Mouse (Mus musculus) heart, postnatal 0 days (tissue): ENCODE data around the gene Zbtb16. TPM values are rescaled to one million over a fixed set of nuclear protein-coding genes. Genes with fewer than 3 reads are reported as not detected.
A peak's percentile ranks its signal among the peaks of the same experiment; 100 is the strongest.

Experiments used
- ATAC-seq: fragments of 200-750 bp; cut with Nextera tagmentation; 2 replicates; pipeline ENCODE4 v1.8.0; 2017; ENCODE audit warnings: low read depth, moderate number of reproducible peaks, moderate library complexity; ENCODE audit not compliant: insufficient read depth
- DNase-seq: peaks from one replicate; pipeline ENCODE4 v3.0.0-alpha.2; 2016; ENCODE audit warnings: low spot score
- H3K27ac ChIP-seq: fragments of 300-500 bp; sonication (generic); 2 replicates; pipeline ENCODE4 v1.5.1; 2014; ENCODE audit warnings: low read depth, mild to moderate bottlenecking
- H3K27me3 ChIP-seq: fragments of 300-500 bp; sonication (generic); 2 replicates; pipeline ENCODE4 v1.6.1; 2014; ENCODE audit warnings: low read length, mixed read lengths; ENCODE audit not compliant: control insufficient read depth, insufficient read depth
- H3K36me3 ChIP-seq: fragments of 300-500 bp; sonication (generic); replicated peaks from 2 replicates; pipeline ENCODE4 v1.6.1; 2014; ENCODE audit warnings: low read length, mixed read lengths; ENCODE audit not compliant: control insufficient read depth, insufficient read depth
- H3K4me1 ChIP-seq: fragments of 300-500 bp; sonication (generic); 2 replicates; pipeline ENCODE4 v1.6.1; 2014; ENCODE audit warnings: antibody characterized with exemption; ENCODE audit not compliant: control insufficient read depth, insufficient read depth
- H3K4me2 ChIP-seq: fragments of 300-500 bp; sonication (generic); 2 replicates; pipeline ENCODE4 v1.6.1; 2014; ENCODE audit warnings: low read depth, mild to moderate bottlenecking, low read length, moderate library complexity
- H3K4me3 ChIP-seq: fragments of 300-500 bp; sonication (generic); 2 replicates; pipeline ENCODE4 v1.5.1; 2014; ENCODE audit warnings: low read depth, low read length
- H3K9ac ChIP-seq: fragments of 300-500 bp; sonication (generic); replicated peaks from 2 replicates; pipeline ENCODE4 v1.6.1; 2014; ENCODE audit warnings: low read depth, low read length, mixed read lengths
- H3K9me3 ChIP-seq: fragments of 300-500 bp; sonication (generic); replicated peaks from 2 replicates; pipeline ENCODE4 v1.6.1; 2016; ENCODE audit warnings: low read length; ENCODE audit not compliant: control insufficient read depth
- CTCF ChIP-seq: IDR thresholded peaks from 2 replicates; pipeline ENCODE4 v1.5.1; 2016; ENCODE audit warnings: antibody characterized with exemption, control low read depth, low read depth
- EP300 ChIP-seq: IDR thresholded peaks from 2 replicates; pipeline ENCODE4 v1.6.1; 2016; ENCODE audit warnings: antibody characterized with exemption, low read depth
- WGBS: fragments of 180-500 bp; shearing (Covaris S2); extraction: QIAGEN DNeasy Blood & Tissue Kit; methylation state at CpG from one replicate; pipeline ENCODE4 v1.1.7; 2014; 5-methylcytosine and 5-hydroxymethylcytosine counted together
- polyA plus RNA-seq: library from polyadenylated mRNA; unstranded; fragments of >200 nt; fragmentation: Nextera tagmentation; extraction: Ambion mirVana; gene quantifications from 2 replicates; pipeline ENCODE4 v1.2.1, GENCODE M21; 2015
- total RNA-seq: library from RNA; depleted of rRNA; stranded (reverse); fragments of >200 nt; gene quantifications from 2 replicates; pipeline ENCODE4 v1.2.3, GENCODE M21; 2014; ENCODE audit warnings: low replicate concordance

The Zbtb16 gene
- total and polyA plus RNA-seq, 2 experiments from 2014 or later: 5.0 to 54.7 TPM

- H3K4me2 ChIP-seq: no peak overlapping the region
- TF ChIP-seq CTCF: no peak
- no peak for TF ChIP-seq EP300
- ATAC-seq (no peak), DNase-seq (no peak)
- H3K4me3 ChIP-seq: no peak overlapping the region
- WGBS: 78% methylated on average over 5 of the region's 5 CpGs
- no peaks in the 10 kb centered on the region for H3K4me1 ChIP-seq
- H3K27me3 ChIP-seq: no peaks in the 10 kb centered on the region
- H3K27ac ChIP-seq: no peak overlapping the region
- H3K9me3 ChIP-seq: no peaks in the 10 kb centered on the region
- no peak overlapping the region for H3K9ac ChIP-seq
- no peaks in the 10 kb centered on the region for H3K36me3 ChIP-seq
These were observed 223.5 kb downstream of the Zbtb16 start for GRCm38 (mm10) chr9:48612542-48612941.

- Histone ChIP-seq H3K9ac (no peak overlapping the region), H3K9me3 (no peaks in the 10 kb centered on the region), H3K27me3 (no peaks in the 10 kb centered on the region), H3K27ac (no peak overlapping the region), H3K36me3 (no peaks in the 10 kb centered on the region), H3K4me2 (no peak overlapping the region), H3K4me3 (no peak overlapping the region), H3K4me1 (0 out of 2 replicates have a peak, but pooled peaks cover under 1% of the 10 kb centered on the region)
- TF ChIP-seq CTCF (no peak), EP300 (no peak)
- DNase-seq (no peak), ATAC-seq (peak; percentile 49; the same call in 1 of the 2 replicates)
- 10% methylated on average over 1 of the region's 1 CpGs for WGBS
These were observed 225.0 kb downstream of the Zbtb16 start for GRCm38 (mm10) chr9:48611032-48611431.

- Histone ChIP-seq H3K36me3 (no peaks in the 10 kb centered on the region), H3K4me2 (no peak overlapping the region), H3K9me3 (no peaks in the 10 kb centered on the region), H3K4me3 (no peak overlapping the region), H3K4me1 (0 out of 2 replicates have a peak, but pooled peaks cover 3% of the 10 kb centered on the region), H3K9ac (no peak overlapping the region), H3K27me3 (no peaks in the 10 kb centered on the region), H3K27ac (no peak overlapping the region)
- no peak for ATAC-seq
- 46% methylated on average over 4 of the region's 4 CpGs for WGBS
- no peak for DNase-seq
- TF ChIP-seq EP300 (no peak), CTCF (no peak)
These were observed 226.3 kb downstream of the Zbtb16 start for GRCm38 (mm10) chr9:48609734-48610133.

GRCm38 (mm10) chr9:48607417-48607816, 228.6 kb downstream of the Zbtb16 start:
- no peak for DNase-seq
- no peak for ATAC-seq

GRCm38 (mm10) chr9:48606171-48606570, 229.9 kb downstream of the Zbtb16 start:
- no peak overlapping the region for H3K27ac ChIP-seq
- 72% methylated on average over 7 of the region's 7 CpGs for WGBS
- H3K4me2 ChIP-seq: no peak overlapping the region
- H3K9ac ChIP-seq: no peak overlapping the region
- no peak for ATAC-seq
- H3K4me1 ChIP-seq: 0 out of 2 replicates have a peak, but pooled peaks cover 3% of the 10 kb centered on the region
- TF ChIP-seq EP300: no peak
- TF ChIP-seq CTCF: no peak
- H3K9me3 ChIP-seq: no peaks in the 10 kb centered on the region
- no peak overlapping the region for H3K4me3 ChIP-seq
- DNase-seq: no peak
- no peaks in the 10 kb centered on the region for H3K27me3 ChIP-seq
- H3K36me3 ChIP-seq: no peaks in the 10 kb centered on the region

More at GRCm38 (mm10) chr9:48607417-48607816, 228.6 kb downstream of the Zbtb16 start:
- Histone ChIP-seq H3K9ac (no peak overlapping the region), H3K27me3 (no peaks in the 10 kb centered on the region), H3K4me2 (no peak overlapping the region), H3K36me3 (no peaks in the 10 kb centered on the region), H3K9me3 (no peaks in the 10 kb centered on the region), H3K4me1 (0 out of 2 replicates have a peak, but pooled peaks cover 3% of the 10 kb centered on the region), H3K4me3 (no peak overlapping the region), H3K27ac (no peak overlapping the region)
- WGBS: 70% methylated on average over 7 of the region's 7 CpGs
- TF ChIP-seq EP300 (no peak), CTCF (no peak)

- H3K4me3 ChIP-seq: no peak overlapping the region
- no peaks in the 10 kb centered on the region for H3K36me3 ChIP-seq
- ATAC-seq (no peak), DNase-seq (no peak)
- 0 out of 2 replicates have a peak, but pooled peaks cover 3% of the 10 kb centered on the region for H3K4me1 ChIP-seq
- no peak overlapping the region for H3K4me2 ChIP-seq
- no peak overlapping the region for H3K9ac ChIP-seq
- H3K27ac ChIP-seq: peak overlapping the region; percentile 66
- 82% methylated on average over 5 of the region's 5 CpGs for WGBS
- no peak for TF ChIP-seq CTCF
- no peaks in the 10 kb centered on the region for H3K27me3 ChIP-seq
- no peaks in the 10 kb centered on the region for H3K9me3 ChIP-seq
These were observed 230.3 kb downstream of the Zbtb16 start for GRCm38 (mm10) chr9:48605697-48606096.
